Mouse (Mus musculus): ENCODE data around the gene Bsn. TPM values are rescaled to one million over a fixed set of nuclear protein-coding genes. Genes with fewer than 3 reads are reported as not detected.
"Not testable (repeated sequence)": the region's sequence is repeated elsewhere in the genome, so short reads cannot be mapped to it uniquely, and the experiment has no call there.

Bsn gene
- polyA plus RNA-seq, 1 experiment from 2014 or later, result 5.3 TPM

- Histone ChIP-seq H3K36me3 (ENCODE audit: control insufficient read depth, insufficient read depth, low read length) (peaks cover 30% of the 10 kb centered on the region), H3K27ac (ENCODE audit: low read depth, low read length) (peak overlapping the region; percentile 50; the same call in 1 of the 2 replicates), H3K9me3 (replicated peaks; ENCODE audit: control insufficient read depth, low read length) (no peaks in the 10 kb centered on the region), H3K4me2 (ENCODE audit: low read length) (no peak overlapping the region), H3K9ac (ENCODE audit: low read length) (no peak overlapping the region), H3K4me3 (ENCODE audit: low read depth, low read length) (no peak overlapping the region), H3K27me3 (replicated peaks; ENCODE audit: control insufficient read depth, insufficient read depth, low read length) (no peaks in the 10 kb centered on the region), H3K4me1 (ENCODE audit: control insufficient read depth, insufficient read depth, low read length) (peaks cover 15% of the 10 kb centered on the region)
- WGBS, result 42% methylated on average over 8 of the region's 8 CpGs
- ATAC-seq, result 0 out of 2 replicates have a peak, but pooled peaks have one; percentile 28
- DNase-seq (ENCODE audit: low spot score), result peak; percentile 74
These were observed 14.8 kb upstream of the Bsn start for GRCm38 (mm10) chr9:108204884-108205570.

GRCm38 (mm10) chr9:108203015-108203414 lies 12.8 kb upstream of the Bsn start:
- H3K9me3 ChIP-seq (replicated peaks; ENCODE audit: control insufficient read depth, low read length), result no peaks in the 10 kb centered on the region
- H3K9ac ChIP-seq (ENCODE audit: low read length), result no peak overlapping the region
- DNase-seq (ENCODE audit: low spot score), result peak; percentile 85
- H3K4me1 ChIP-seq (ENCODE audit: control insufficient read depth, insufficient read depth, low read length), result peaks cover 15% of the 10 kb centered on the region
- H3K27ac ChIP-seq (ENCODE audit: low read depth, low read length), result no peak overlapping the region
- WGBS, result 41% methylated on average over 13 of the region's 13 CpGs
- H3K4me2 ChIP-seq (ENCODE audit: low read length), result no peak overlapping the region
- no peak overlapping the region for H3K4me3 ChIP-seq (ENCODE audit: low read depth, low read length)
- H3K27me3 ChIP-seq (replicated peaks; ENCODE audit: control insufficient read depth, insufficient read depth, low read length), result no peaks in the 10 kb centered on the region
- H3K36me3 ChIP-seq (ENCODE audit: control insufficient read depth, insufficient read depth, low read length), result peaks cover 15% of the 10 kb centered on the region
- no peak for ATAC-seq

GRCm38 (mm10) chr9:108202169-108202568 lies 12.0 kb upstream of the Bsn start:
- Histone ChIP-seq H3K9me3 (replicated peaks; ENCODE audit: control insufficient read depth, low read length) (no peaks in the 10 kb centered on the region), H3K27me3 (replicated peaks; ENCODE audit: control insufficient read depth, insufficient read depth, low read length) (no peaks in the 10 kb centered on the region), H3K4me2 (ENCODE audit: low read length) (no peak overlapping the region), H3K27ac (ENCODE audit: low read depth, low read length) (no peak overlapping the region), H3K4me3 (ENCODE audit: low read depth, low read length) (no peak overlapping the region), H3K4me1 (ENCODE audit: control insufficient read depth, insufficient read depth, low read length) (peaks cover 15% of the 10 kb centered on the region), H3K36me3 (ENCODE audit: control insufficient read depth, insufficient read depth, low read length) (peaks cover 6% of the 10 kb centered on the region), H3K9ac (ENCODE audit: low read length) (no peak overlapping the region)
- 99% methylated on average over 2 of the region's 2 CpGs for WGBS
- no peak for ATAC-seq
- DNase-seq (ENCODE audit: low spot score), result no peak

GRCm38 (mm10) chr9:108201160-108201559 lies 11.0 kb upstream of the Bsn start:
- Histone ChIP-seq H3K36me3 (ENCODE audit: control insufficient read depth, insufficient read depth, low read length) (no peaks in the 10 kb centered on the region), H3K4me1 (ENCODE audit: control insufficient read depth, insufficient read depth, low read length) (peaks cover 15% of the 10 kb centered on the region), H3K4me2 (ENCODE audit: low read length) (peak overlapping the region; percentile 47), H3K4me3 (ENCODE audit: low read depth, low read length) (peak overlapping the region; percentile 7; the same call in 1 of the 2 replicates), H3K27me3 (replicated peaks; ENCODE audit: control insufficient read depth, insufficient read depth, low read length) (no peaks in the 10 kb centered on the region), H3K27ac (ENCODE audit: low read depth, low read length) (no peak overlapping the region), H3K9me3 (replicated peaks; ENCODE audit: control insufficient read depth, low read length) (no peaks in the 10 kb centered on the region), H3K9ac (ENCODE audit: low read length) (no peak overlapping the region)
- ATAC-seq (peak; percentile 89), DNase-seq (ENCODE audit: low spot score) (peak; percentile 95)
- under 1% methylated on average over 13 of the region's 13 CpGs for WGBS

GRCm38 (mm10) chr9:108198621-108199020 lies 8.4 kb upstream of the Bsn start:
- no peak for ATAC-seq
- 60% methylated on average over 4 of the region's 4 CpGs for WGBS
- no peaks in the 10 kb centered on the region for H3K9me3 ChIP-seq (replicated peaks; ENCODE audit: control insufficient read depth, low read length)

GRCm38 (mm10) chr9:108196920-108197677 lies 6.9 kb upstream of the Bsn start:
- Histone ChIP-seq H3K36me3 (ENCODE audit: control insufficient read depth, insufficient read depth, low read length) (no peaks in the 10 kb centered on the region), H3K4me3 (ENCODE audit: low read depth, low read length) (no peak overlapping the region), H3K27me3 (replicated peaks; ENCODE audit: control insufficient read depth, insufficient read depth, low read length) (no peaks in the 10 kb centered on the region), H3K27ac (ENCODE audit: low read depth, low read length) (no peak overlapping the region), H3K9ac (ENCODE audit: low read length) (peak overlapping the region; percentile 46; the same call in 1 of the 2 replicates), H3K4me1 (ENCODE audit: control insufficient read depth, insufficient read depth, low read length) (peaks cover 7% of the 10 kb centered on the region), H3K4me2 (ENCODE audit: low read length) (peak overlapping the region; percentile 39), H3K9me3 (replicated peaks; ENCODE audit: control insufficient read depth, low read length) (no peaks in the 10 kb centered on the region)
- ATAC-seq (peak; percentile 64; the same call in 1 of the 2 replicates), DNase-seq (ENCODE audit: low spot score) (peak; percentile 59)
- WGBS, result 10% methylated on average over 24 of the region's 24 CpGs

More at GRCm38 (mm10) chr9:108198621-108199020, 8.4 kb upstream of the Bsn start:
- H3K27ac ChIP-seq (ENCODE audit: low read depth, low read length), result no peak overlapping the region
- no peaks in the 10 kb centered on the region for H3K36me3 ChIP-seq (ENCODE audit: control insufficient read depth, insufficient read depth, low read length)
- H3K9ac ChIP-seq (ENCODE audit: low read length), result no peak overlapping the region
- peaks cover 7% of the 10 kb centered on the region for H3K4me1 ChIP-seq (ENCODE audit: control insufficient read depth, insufficient read depth, low read length)
- no peak overlapping the region for H3K4me2 ChIP-seq (ENCODE audit: low read length)
- H3K27me3 ChIP-seq (replicated peaks; ENCODE audit: control insufficient read depth, insufficient read depth, low read length), result no peaks in the 10 kb centered on the region
- H3K4me3 ChIP-seq (ENCODE audit: low read depth, low read length), result no peak overlapping the region
- DNase-seq (ENCODE audit: low spot score), result no peak

- H3K4me3 ChIP-seq (ENCODE audit: low read depth, low read length); H3K9me3 ChIP-seq (replicated peaks; ENCODE audit: control insufficient read depth, low read length); H3K9ac ChIP-seq (ENCODE audit: low read length); H3K4me1 ChIP-seq (ENCODE audit: control insufficient read depth, insufficient read depth, low read length); DNase-seq (ENCODE audit: low spot score); H3K27me3 ChIP-seq (replicated peaks; ENCODE audit: control insufficient read depth, insufficient read depth, low read length); H3K4me2 ChIP-seq (ENCODE audit: low read length); H3K36me3 ChIP-seq (ENCODE audit: control insufficient read depth, insufficient read depth, low read length); ATAC-seq; H3K27ac ChIP-seq (ENCODE audit: low read depth, low read length): not testable (repeated sequence)
- WGBS, result 62% methylated on average over 6 of the region's 6 CpGs
These were observed 6.0 kb upstream of the Bsn start for GRCm38 (mm10) chr9:108196222-108196621.

- H3K4me2 ChIP-seq (ENCODE audit: low read length), result peak overlapping the region; percentile 76
- H3K4me1 ChIP-seq (ENCODE audit: control insufficient read depth, insufficient read depth, low read length), result peaks cover 6% of the 10 kb centered on the region; the same call in 1 of the 2 replicates
- H3K9me3 ChIP-seq (replicated peaks; ENCODE audit: control insufficient read depth, low read length), result no peaks in the 10 kb centered on the region
- no peaks in the 10 kb centered on the region for H3K27me3 ChIP-seq (replicated peaks; ENCODE audit: control insufficient read depth, insufficient read depth, low read length)
- DNase-seq (ENCODE audit: low spot score) (no peak), ATAC-seq (no peak)
- H3K4me3 ChIP-seq (ENCODE audit: low read depth, low read length), result peak overlapping the region; percentile 83
- H3K9ac ChIP-seq (ENCODE audit: low read length), result peak overlapping the region; percentile 87
- peak overlapping the region; percentile 63; the same call in 1 of the 2 replicates for H3K27ac ChIP-seq (ENCODE audit: low read depth, low read length)
- 37% methylated on average over 5 of the region's 5 CpGs for WGBS
- H3K36me3 ChIP-seq (ENCODE audit: control insufficient read depth, insufficient read depth, low read length), result peaks cover 8% of the 10 kb centered on the region; the same call in 1 of the 2 replicates
These were observed 747 bp downstream of the Bsn start for GRCm38 (mm10) chr9:108189488-108189786.

- ATAC-seq (no peak), DNase-seq (ENCODE audit: low spot score) (no peak)
- 76% methylated on average over 7 of the region's 7 CpGs for WGBS
- peak overlapping the region; percentile 83 for H3K4me3 ChIP-seq (ENCODE audit: low read depth, low read length)
- peak overlapping the region; percentile 76 for H3K4me2 ChIP-seq (ENCODE audit: low read length)
- no peaks in the 10 kb centered on the region for H3K27me3 ChIP-seq (replicated peaks; ENCODE audit: control insufficient read depth, insufficient read depth, low read length)
- H3K9me3 ChIP-seq (replicated peaks; ENCODE audit: control insufficient read depth, low read length), result no peaks in the 10 kb centered on the region
- no peak overlapping the region for H3K9ac ChIP-seq (ENCODE audit: low read length)
- peaks cover 8% of the 10 kb centered on the region; the same call in 1 of the 2 replicates for H3K36me3 ChIP-seq (ENCODE audit: control insufficient read depth, insufficient read depth, low read length)
- H3K4me1 ChIP-seq (ENCODE audit: control insufficient read depth, insufficient read depth, low read length), result peaks cover 6% of the 10 kb centered on the region; the same call in 1 of the 2 replicates
- no peak overlapping the region for H3K27ac ChIP-seq (ENCODE audit: low read depth, low read length)
These were observed 1.2 kb downstream of the Bsn start for GRCm38 (mm10) chr9:108189023-108189422.
